ENCODE assay signal across 17 mouse cellular contexts in the genomic region with DNA sequence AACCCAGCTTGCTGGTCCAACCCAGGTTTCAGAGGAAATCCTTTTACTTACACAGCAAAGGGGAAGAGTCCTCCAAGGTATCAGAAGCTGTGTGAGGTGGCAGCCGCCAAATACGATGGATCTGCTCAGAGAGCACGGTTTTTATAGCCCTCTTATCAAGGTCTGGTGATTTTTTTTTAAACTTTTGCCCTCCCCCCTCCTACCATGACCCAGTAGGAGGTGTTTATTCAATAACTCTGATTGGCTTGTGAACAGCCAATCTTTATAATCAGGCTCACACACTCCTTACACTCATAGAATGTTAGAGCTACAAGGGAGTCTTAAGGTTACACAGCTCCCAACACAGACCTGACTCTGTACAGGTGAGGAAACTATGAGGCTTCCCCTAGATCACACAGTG. TPM values are rescaled to one million over a fixed set of nuclear protein-coding genes. Genes with fewer than 3 reads are reported as not detected.
DNase-seq lines count a peak whose midpoint lies in the region; ATAC-seq and TF ChIP-seq lines count a peak whose summit lies in the region.
"Had no signal": no experiment of that assay in that cellular context is flagged by ENCODE, and none has a peak within 500 bp of the region (broad histone marks: within the 10 kb centered on the region; RNA-seq: fewer than 3 reads in every experiment).

A gene (minus strand): TSS at position 164 of the 400 bp plus-strand sequence.

- ATAC-seq in kidney, embryonic 14.5 days (ENCODE audit: low FRiP score, low TSS enrichment), result no peak
- no peak for ATAC-seq in liver, embryonic 11.5 days (replicated peaks; ENCODE audit: low FRiP score)
- peak; percentile 76 for ATAC-seq in stomach, postnatal 0 days (ENCODE audit: low FRiP score, low TSS enrichment)
- ATAC-seq: inflammation-experienced regulatory T-cells, adult 6 months had no signal

- no peaks in the 10 kb centered on the region for H3K36me3 ChIP-seq in kidney, embryonic 14.5 days (ENCODE audit: control insufficient read depth, insufficient read depth, low read length)
- H3K36me3 ChIP-seq in liver, embryonic 11.5 days (ENCODE audit: control insufficient read depth, insufficient read depth, low read length), result no peaks in the 10 kb centered on the region
- no peaks in the 10 kb centered on the region for H3K36me3 ChIP-seq in stomach, postnatal 0 days (ENCODE audit: control insufficient read depth, insufficient read depth, low read length)
- H3K36me3 ChIP-seq in embryonic facial prominence, embryonic 10.5 days (replicated peaks), result no peaks in the 10 kb centered on the region
- H3K36me3 ChIP-seq: embryonic facial prominence, embryonic 12.5 days; forebrain, embryonic 12.5 days; limb, embryonic 13.5 days had no signal

- no peak within 1 kb of the TSS for H3K9ac ChIP-seq in kidney, embryonic 14.5 days (ENCODE audit: low read depth, low read length)
- H3K9ac ChIP-seq in liver, embryonic 11.5 days (ENCODE audit: low read depth, low read length), result no peak within 1 kb of the TSS
- no peak within 1 kb of the TSS for H3K9ac ChIP-seq in stomach, postnatal 0 days (ENCODE audit: low read length)
- H3K9ac ChIP-seq: embryonic facial prominence, embryonic 12.5 days; forebrain, embryonic 12.5 days; limb, embryonic 13.5 days had no signal

- no peak within 1 kb of the TSS; the same call in 1 of the 2 replicates for H3K27ac ChIP-seq in kidney, embryonic 14.5 days (ENCODE audit: low read depth, low read length)
- no peak within 1 kb of the TSS for H3K27ac ChIP-seq in liver, embryonic 11.5 days (ENCODE audit: low read depth, low read length)
- H3K27ac ChIP-seq in stomach, postnatal 0 days (replicated peaks), result no peak within 1 kb of the TSS
- H3K27ac ChIP-seq in embryonic facial prominence, embryonic 10.5 days (replicated peaks), result no peak within 1 kb of the TSS
- H3K27ac ChIP-seq: embryonic facial prominence, embryonic 12.5 days; forebrain, embryonic 12.5 days; limb, embryonic 13.5 days had no signal

- no peak within 1 kb of the TSS for H3K4me2 ChIP-seq in kidney, embryonic 14.5 days (replicated peaks; ENCODE audit: low read depth, low read length)
- H3K4me2 ChIP-seq in liver, embryonic 11.5 days, result 0 out of 2 replicates have a peak within 1 kb of the TSS, but pooled peaks have one; percentile 21
- no peak within 1 kb of the TSS for H3K4me2 ChIP-seq in stomach, postnatal 0 days (replicated peaks; ENCODE audit: low read depth)
- H3K4me2 ChIP-seq: embryonic facial prominence, embryonic 12.5 days; forebrain, embryonic 12.5 days; limb, embryonic 13.5 days had no signal

- H3K27me3 ChIP-seq in kidney, embryonic 14.5 days (ENCODE audit: control insufficient read depth, insufficient read depth, low read length), result no peaks in the 10 kb centered on the region
- H3K27me3 ChIP-seq in liver, embryonic 11.5 days (replicated peaks; ENCODE audit: control insufficient read depth, insufficient read depth, low read length), result no peaks in the 10 kb centered on the region
- no peaks in the 10 kb centered on the region for H3K27me3 ChIP-seq in stomach, postnatal 0 days (ENCODE audit: control insufficient read depth, insufficient read depth, low read length)
- H3K27me3 ChIP-seq in embryonic facial prominence, embryonic 10.5 days (replicated peaks; ENCODE audit: low read depth, poor library complexity, severe bottlenecking), result no peaks in the 10 kb centered on the region
- H3K27me3 ChIP-seq: embryonic facial prominence, embryonic 12.5 days; forebrain, embryonic 12.5 days; limb, embryonic 13.5 days had no signal

- no peaks in the 10 kb centered on the region for H3K4me1 ChIP-seq in kidney, embryonic 14.5 days (ENCODE audit: control insufficient read depth, insufficient read depth, low read length)
- 0 out of 2 replicates have a peak, but pooled peaks cover 3% of the 10 kb centered on the region for H3K4me1 ChIP-seq in liver, embryonic 11.5 days (replicated peaks; ENCODE audit: control insufficient read depth, insufficient read depth, low read length)
- no peaks in the 10 kb centered on the region for H3K4me1 ChIP-seq in stomach, postnatal 0 days (replicated peaks; ENCODE audit: control insufficient read depth, insufficient read depth)
- H3K4me1 ChIP-seq in embryonic facial prominence, embryonic 10.5 days, result no peaks in the 10 kb centered on the region
- H3K4me1 ChIP-seq: embryonic facial prominence, embryonic 12.5 days; forebrain, embryonic 12.5 days; limb, embryonic 13.5 days had no signal

- WGBS in kidney, embryonic 14.5 days, result 50% methylated on average over 3 of the region's 3 CpGs
- 37% methylated on average over 3 of the region's 3 CpGs for WGBS in liver, embryonic 11.5 days
- WGBS in stomach, postnatal 0 days, result 28% methylated on average over 3 of the region's 3 CpGs
- WGBS in embryonic facial prominence, embryonic 10.5 days, result 73% methylated on average over 3 of the region's 3 CpGs

- H3K9me3 ChIP-seq in kidney, embryonic 14.5 days (ENCODE audit: control insufficient read depth, low read length), result no peaks in the 10 kb centered on the region
- H3K9me3 ChIP-seq in liver, embryonic 11.5 days (ENCODE audit: control insufficient read depth, low read length), result no peaks in the 10 kb centered on the region
- H3K9me3 ChIP-seq in stomach, postnatal 0 days (ENCODE audit: control insufficient read depth, low read length), result no peaks in the 10 kb centered on the region
- no peaks in the 10 kb centered on the region for H3K9me3 ChIP-seq in embryonic facial prominence, embryonic 10.5 days
- H3K9me3 ChIP-seq: embryonic facial prominence, embryonic 12.5 days; forebrain, embryonic 12.5 days; limb, embryonic 13.5 days had no signal

- DNase-seq in heart, adult 8-10 months (ENCODE audit: low spot score), result no peak
- no peak for DNase-seq in heart, postnatal 4 days
- DNase-seq in liver, embryonic 11.5 days (ENCODE audit: low spot score), result no peak
- no peak for DNase-seq in stomach, postnatal 0 days (ENCODE audit: low spot score)
- no peak for DNase-seq in embryonic facial prominence, embryonic 10.5 days (ENCODE audit: low spot score)
- DNase-seq in frontal cortex, postnatal 36 days (ENCODE audit: low spot score in 2 of 2), result no peak
- DNase-seq in thymus, postnatal 10 days (ENCODE audit: low spot score in 2 of 2), result no peak
- DNase-seq: cerebellum, postnatal 36 days; lung, postnatal 14 days; thymus, adult 2 months had no signal

- TF ChIP-seq CTCF in stomach, postnatal 0 days (IDR thresholded peaks at IDR 0.05; ENCODE audit: low read depth), result no peak

- no peak within 1 kb of the TSS for H3K4me3 ChIP-seq in kidney, embryonic 14.5 days (ENCODE audit: low read length)
- no peak within 1 kb of the TSS for H3K4me3 ChIP-seq in liver, embryonic 11.5 days (ENCODE audit: low read depth, low read length)
- H3K4me3 ChIP-seq in stomach, postnatal 0 days (ENCODE audit: low read depth, low read length), result no peak within 1 kb of the TSS
- H3K4me3 ChIP-seq in embryonic facial prominence, embryonic 10.5 days, result no peak within 1 kb of the TSS
- H3K4me3 ChIP-seq: embryonic facial prominence, embryonic 12.5 days; forebrain, embryonic 12.5 days; limb, embryonic 13.5 days had no signal

- no peak for TF ChIP-seq EP300 in stomach, postnatal 0 days (optimal IDR thresholded peaks at IDR 0.05)

RNA-seq across cellular contexts. Expression of the gene that starts here (rescaled TPM):
- 10 to 100 TPM in 3 of 4 experiments, 1 to 10 TPM in 1; 10.0 to 19.0 (median 17.1) TPM for total RNA-seq in heart, adult 8-10 months (2022)
- total RNA-seq in heart, postnatal 4 days (2021), result under 1 TPM; 0.17 to 0.20 TPM
- polyA plus RNA-seq in kidney, embryonic 14.5 days (2014; fragmentation: Nextera tagmentation; extraction: Ambion mirVana), result 43.9 and 77.0 TPM in 2 replicates
- 22.8 and 23.8 TPM in 2 replicates for polyA plus RNA-seq in liver, embryonic 11.5 days (2014; fragmentation: Nextera tagmentation; extraction: Ambion mirVana)
- polyA plus RNA-seq in stomach, postnatal 0 days (2015; fragmentation: Nextera tagmentation; extraction: Ambion mirVana), result 3.0 and 6.1 TPM in 2 replicates
- not detected in 2 replicates for polyA plus RNA-seq in embryonic facial prominence, embryonic 10.5 days (2016; fragmentation: Nextera tagmentation; extraction: Ambion mirVana)
- total RNA-seq: MEL; neutrophil, adult 5-6 weeks had no signal
- polyA plus RNA-seq: embryonic facial prominence, embryonic 12.5 days; inflammation-experienced regulatory T-cells, adult 6 months had no signal

Comparison
In these comparisons a context has a peak if more than half of its experiments do, and no peak if none do; other contexts are left out.
1. RNA of the gene that starts here (total RNA-seq): 10.0 to 19.0 TPM in heart, adult 8-10 months; 0.17 to 0.20 TPM in heart, postnatal 4 days; every median in the first group is over 4 times any median in the second.